Mouse (Mus musculus) myocyte (in vitro differentiated cells): ENCODE data around the gene Rgl1. TPM values are rescaled to one million over a fixed set of nuclear protein-coding genes. Genes with fewer than 3 reads are reported as not detected.

Experiments
- H3K27me3 ChIP-seq: one replicate; pipeline ENCODE4 v1.6.1; 2011; ENCODE audit not compliant: control insufficient read depth, insufficient read depth, insufficient read length
- H3K36me3 ChIP-seq: one replicate; pipeline ENCODE4 v1.6.1; 2011; ENCODE audit not compliant: control insufficient read depth, insufficient read depth
- H3K4me2 ChIP-seq: one replicate; pipeline ENCODE4 v1.6.1; 2011; ENCODE audit warnings: low read depth, control low read depth
- H3K4me3 ChIP-seq: one replicate; pipeline ENCODE4 v1.5.1; 2011; ENCODE audit warnings: mild to moderate bottlenecking, control low read depth, moderate library complexity
- H3K79me2 ChIP-seq: one replicate; pipeline ENCODE4 v1.6.1; 2011; ENCODE audit not compliant: control insufficient read depth, insufficient read depth
- H3ac ChIP-seq: one replicate; pipeline ENCODE4 v1.6.1; 2011; ENCODE audit not compliant: control insufficient read depth, insufficient read length
- CEBPB ChIP-seq: IDR thresholded peaks from 2 replicates; pipeline ENCODE4 v1.6.1; 2011; ENCODE audit warnings: mild to moderate bottlenecking, moderate library complexity; ENCODE audit not compliant: poor library complexity, insufficient read depth, severe bottlenecking
- E2F4 ChIP-seq: IDR thresholded peaks from one replicate; pipeline ENCODE4 v1.6.1; 2011; ENCODE audit warnings: mild to moderate bottlenecking, control low read depth, moderate library complexity; ENCODE audit not compliant: insufficient read depth
- MAX ChIP-seq: IDR thresholded peaks from one replicate; pipeline ENCODE4 v1.6.1; 2011; ENCODE audit warnings: low read depth, mild to moderate bottlenecking, control low read depth
- MYOD1 ChIP-seq, 3 experiments: IDR thresholded peaks; one replicate each; pipeline ENCODE4 v1.6.1; 2011; ENCODE audit warnings: control low read depth in 2 of 3, low read depth in 2 of 3, mild to moderate bottlenecking in 2 of 3, moderate library complexity in 1 of 3; ENCODE audit not compliant: insufficient read length in 2 of 3, control insufficient read depth in 1 of 3
- MYOG ChIP-seq, 3 experiments: IDR thresholded peaks; one replicate each; pipeline ENCODE4 v1.6.1; 2011; ENCODE audit warnings: control low read depth in 2 of 3, low read depth in 2 of 3, mild to moderate bottlenecking in 2 of 3; ENCODE audit not compliant: insufficient read length in 2 of 3, control insufficient read depth in 1 of 3, insufficient read depth in 1 of 3
- POLR2A ChIP-seq: IDR thresholded peaks from one replicate; pipeline ENCODE4 v1.6.1; 2011; ENCODE audit warnings: low read depth, mild to moderate bottlenecking, control low read depth, moderate library complexity; ENCODE audit not compliant: insufficient read length
- POLR2AphosphoS2 ChIP-seq: IDR thresholded peaks from one replicate; pipeline ENCODE4 v1.6.1; 2011; ENCODE audit warnings: low read depth, control low read depth; ENCODE audit not compliant: insufficient read length
- REST ChIP-seq: IDR thresholded peaks from one replicate; pipeline ENCODE4 v1.6.1; 2011; ENCODE audit warnings: mild to moderate bottlenecking, control low read depth, moderate library complexity; ENCODE audit not compliant: insufficient read depth, insufficient read length
- SRF ChIP-seq: IDR thresholded peaks from one replicate; pipeline ENCODE4 v1.6.1; 2011; ENCODE audit warnings: low read depth; ENCODE audit not compliant: control insufficient read depth, insufficient read length
- TCF12 ChIP-seq: IDR thresholded peaks from one replicate; pipeline ENCODE4 v1.6.1; 2011; ENCODE audit warnings: mild to moderate bottlenecking, control low read depth; ENCODE audit not compliant: poor library complexity, insufficient read depth, severe bottlenecking
- TCF3 ChIP-seq: IDR thresholded peaks from one replicate; pipeline ENCODE4 v1.6.1; 2011; ENCODE audit warnings: low read depth, control low read depth; ENCODE audit not compliant: insufficient read length
- USF1 ChIP-seq: IDR thresholded peaks from one replicate; pipeline ENCODE4 v1.6.1; 2011; ENCODE audit warnings: low read depth, mild to moderate bottlenecking, control low read depth, moderate library complexity
- polyA plus RNA-seq: library from polyadenylated mRNA; unstranded; fragments of >200 nt; fragmentation: generic; extraction: Trizol; gene quantifications from one replicate; pipeline ENCODE4 v1.2.1, GENCODE M21; 2012; ENCODE audit warnings: missing spikeins

Gene Rgl1
- polyA plus RNA-seq, 1 experiment, result 4.3 TPM

GRCm38 (mm10) chr1:152714405-152714804, 51.7 kb downstream of the Rgl1 start:
- H3K36me3 ChIP-seq, result no peaks in the 10 kb centered on the region
- H3K27me3 ChIP-seq, result no peaks in the 10 kb centered on the region
- no peak overlapping the region for H3K4me2 ChIP-seq
- H3ac ChIP-seq, result no peak overlapping the region
- no peaks in the 10 kb centered on the region for H3K79me2 ChIP-seq
- no peak for TF ChIP-seq USF1
- TF ChIP-seq MYOG (IDR thresholded peaks at IDR 0.05; ENCODE audit: control insufficient read depth in 1 of 3, insufficient read depth in 1 of 3, insufficient read length in 2 of 3, low read depth in 2 of 3), result no peak
- TF ChIP-seq TCF3, result no peak
- no peak for TF ChIP-seq TCF12
- TF ChIP-seq MAX, result no peak
- no peak for TF ChIP-seq E2F4
- no peak for TF ChIP-seq REST
- no peak for TF ChIP-seq MYOD1 (IDR thresholded peaks at IDR 0.05; ENCODE audit: control insufficient read depth in 1 of 3, insufficient read length in 2 of 3, low read depth in 2 of 3)
- no peak for TF ChIP-seq SRF
- no peak for TF ChIP-seq CEBPB
- TF ChIP-seq POLR2A, result no peak
- no peak for TF ChIP-seq POLR2AphosphoS2
- H3K4me3 ChIP-seq, result no peak overlapping the region

DNA sequence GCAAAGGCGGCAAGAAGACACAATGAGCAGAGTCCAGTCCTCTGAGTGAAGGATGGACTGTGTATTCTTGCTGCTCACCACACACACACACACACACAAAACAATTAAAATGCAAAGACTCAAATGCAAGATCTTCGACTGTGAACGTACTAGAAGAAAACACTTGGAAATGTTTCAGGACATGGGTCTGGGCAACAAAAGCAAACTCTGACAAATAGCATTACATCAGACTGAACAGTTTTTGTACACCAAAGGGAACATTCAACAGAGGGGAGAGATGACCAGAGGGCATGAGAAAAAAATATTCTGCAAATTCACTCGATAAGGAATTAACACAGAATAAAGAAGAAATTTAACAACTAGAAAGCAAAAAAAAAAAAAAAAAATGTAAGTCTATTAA, 52.2 kb downstream of the Rgl1 start:
- no peak overlapping the region for H3ac ChIP-seq
- no peak overlapping the region for H3K4me2 ChIP-seq
- H3K36me3 ChIP-seq, result no peaks in the 10 kb centered on the region
- H3K4me3 ChIP-seq, result no peak overlapping the region
- no peaks in the 10 kb centered on the region for H3K79me2 ChIP-seq
- H3K27me3 ChIP-seq, result no peaks in the 10 kb centered on the region
- TF ChIP-seq MAX, result no peak
- no peak for TF ChIP-seq MYOD1 (IDR thresholded peaks at IDR 0.05; ENCODE audit: control insufficient read depth in 1 of 3, insufficient read length in 2 of 3, low read depth in 2 of 3)
- TF ChIP-seq E2F4, result no peak
- no peak for TF ChIP-seq REST
- no peak for TF ChIP-seq TCF12

DNA sequence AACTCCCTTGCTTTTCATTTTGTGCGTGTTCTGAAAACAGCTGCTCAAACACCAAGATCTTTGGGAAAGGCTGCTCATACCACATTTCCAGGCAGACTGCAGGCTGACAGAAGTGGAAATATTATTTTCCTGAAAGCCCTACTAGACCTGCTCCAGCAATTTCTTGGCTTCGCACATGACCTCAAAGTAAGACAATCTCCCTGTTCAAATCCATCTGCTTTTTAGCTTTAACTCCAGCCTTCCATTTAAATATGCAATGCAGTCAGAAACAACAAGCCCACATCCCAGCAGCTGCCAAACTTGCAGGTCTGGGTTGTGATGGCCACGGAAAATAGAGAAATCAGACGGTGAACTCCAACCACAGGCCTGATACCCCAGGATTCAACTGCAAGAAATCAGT, 55.1 kb downstream of the Rgl1 start:
- TF ChIP-seq POLR2AphosphoS2 (no peak), TCF12 (no peak), SRF (no peak), CEBPB (no peak), TCF3 (no peak), MYOG (IDR thresholded peaks at IDR 0.05; ENCODE audit: control insufficient read depth in 1 of 3, insufficient read depth in 1 of 3, insufficient read length in 2 of 3, low read depth in 2 of 3) (no peak), MYOD1 (IDR thresholded peaks at IDR 0.05; ENCODE audit: control insufficient read depth in 1 of 3, insufficient read length in 2 of 3, low read depth in 2 of 3) (no peak), E2F4 (no peak), REST (no peak), MAX (no peak), USF1 (no peak), POLR2A (no peak)
- Histone ChIP-seq H3K79me2 (no peaks in the 10 kb centered on the region), H3ac (no peak overlapping the region), H3K36me3 (no peaks in the 10 kb centered on the region), H3K27me3 (no peaks in the 10 kb centered on the region), H3K4me2 (no peak overlapping the region), H3K4me3 (no peak overlapping the region)

DNA sequence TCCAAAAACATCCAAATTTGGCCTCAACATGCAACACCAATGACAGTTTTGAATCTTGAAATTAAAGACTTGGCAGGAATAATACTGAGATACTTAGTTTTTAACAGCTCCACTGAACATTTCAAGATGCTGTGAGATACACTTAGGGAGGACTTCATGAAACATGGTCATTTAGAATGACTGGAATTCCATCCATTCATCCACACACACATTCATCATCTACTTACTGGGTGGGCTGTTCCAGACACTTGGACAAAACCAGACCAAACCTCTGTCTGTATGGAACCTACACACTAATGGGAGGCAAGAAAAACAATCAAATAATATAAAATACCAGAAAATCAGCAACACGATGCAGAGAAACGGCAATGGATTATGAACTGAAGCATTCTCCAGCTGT, 58.6 kb downstream of the Rgl1 start:
- no peaks in the 10 kb centered on the region for H3K27me3 ChIP-seq
- TF ChIP-seq MYOG (IDR thresholded peaks at IDR 0.05; ENCODE audit: control insufficient read depth in 1 of 3, insufficient read depth in 1 of 3, insufficient read length in 2 of 3, low read depth in 2 of 3) (no peak), MYOD1 (IDR thresholded peaks at IDR 0.05; ENCODE audit: control insufficient read depth in 1 of 3, insufficient read length in 2 of 3, low read depth in 2 of 3) (no peak), E2F4 (no peak), POLR2AphosphoS2 (no peak), REST (no peak), MAX (no peak)

GRCm38 (mm10) chr1:152703941-152704340, 62.2 kb downstream of the Rgl1 start:
- Histone ChIP-seq H3K79me2 (no peaks in the 10 kb centered on the region), H3K4me3 (no peak overlapping the region), H3K27me3 (no peaks in the 10 kb centered on the region), H3ac (no peak overlapping the region), H3K4me2 (no peak overlapping the region), H3K36me3 (no peaks in the 10 kb centered on the region)
- TF ChIP-seq MYOD1 (IDR thresholded peaks at IDR 0.05; ENCODE audit: control insufficient read depth in 1 of 3, insufficient read length in 2 of 3, low read depth in 2 of 3) (no peak), POLR2AphosphoS2 (no peak), SRF (no peak), TCF3 (no peak), MYOG (IDR thresholded peaks at IDR 0.05; ENCODE audit: control insufficient read depth in 1 of 3, insufficient read depth in 1 of 3, insufficient read length in 2 of 3, low read depth in 2 of 3) (no peak), MAX (no peak), REST (no peak), CEBPB (no peak), TCF12 (no peak), USF1 (no peak), E2F4 (no peak)

More for the DNA sequence above, 58.6 kb downstream of the Rgl1 start:
- H3K4me3 ChIP-seq, result no peak overlapping the region
- H3ac ChIP-seq, result no peak overlapping the region
- H3K36me3 ChIP-seq, result no peaks in the 10 kb centered on the region
- H3K4me2 ChIP-seq, result no peak overlapping the region
- H3K79me2 ChIP-seq, result no peaks in the 10 kb centered on the region
